Mouse (Mus musculus) neural tube, embryonic 10.5 days (tissue): Measurements from ENCODE around the gene Rsg1.

Experiments used
- DNase-seq: peaks from one replicate; pipeline ENCODE4 v3.0.0-alpha.2; 2017; ENCODE audit warnings: low spot score; ENCODE audit errors: extremely low spot score

Gene Rsg1

DNA sequence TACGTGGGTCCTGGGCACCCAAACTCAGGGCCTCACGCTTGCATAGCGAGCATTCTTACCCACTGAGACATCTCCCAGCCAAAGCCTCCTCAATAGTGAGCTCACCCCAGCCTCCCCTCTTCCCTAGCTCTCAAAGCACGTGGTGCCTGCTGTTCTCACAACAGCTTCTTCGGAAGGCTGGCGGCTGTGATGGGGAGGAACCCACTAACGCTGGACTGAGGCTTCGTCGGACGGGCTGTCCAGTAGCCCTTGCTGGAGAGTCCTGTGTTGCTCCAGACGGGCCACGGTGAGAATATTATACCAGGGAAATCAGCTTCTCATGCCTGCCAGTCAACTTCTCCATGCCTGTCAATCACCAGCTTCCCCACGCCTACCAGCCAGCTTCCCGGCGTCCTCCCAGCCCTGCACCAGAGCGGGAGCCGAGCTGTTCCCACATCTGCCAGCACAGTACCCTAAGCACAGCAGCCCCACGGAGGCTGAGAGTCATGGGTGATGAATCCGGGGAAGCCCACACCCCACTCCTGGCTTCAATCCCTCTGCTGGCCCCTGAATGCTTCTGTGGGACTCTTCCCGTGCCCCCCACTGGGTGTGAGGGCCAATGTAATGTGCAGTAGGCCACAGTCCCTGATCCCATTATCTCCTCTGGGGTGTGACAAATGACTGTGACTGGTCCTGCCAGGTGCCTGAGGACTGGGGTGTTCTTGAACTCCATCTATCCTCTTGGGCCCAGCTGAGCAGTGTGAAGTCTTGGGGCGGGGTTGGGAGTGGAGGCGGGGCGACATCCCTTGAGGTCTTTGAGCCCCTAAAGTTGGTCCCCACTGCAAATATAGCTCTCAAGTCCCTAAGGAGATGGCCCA is 61.0 kb downstream of the Rsg1 start:
- no peak for DNase-seq
